Mouse (Mus musculus): Measurements from ENCODE around the gene Nav1.

DNA sequence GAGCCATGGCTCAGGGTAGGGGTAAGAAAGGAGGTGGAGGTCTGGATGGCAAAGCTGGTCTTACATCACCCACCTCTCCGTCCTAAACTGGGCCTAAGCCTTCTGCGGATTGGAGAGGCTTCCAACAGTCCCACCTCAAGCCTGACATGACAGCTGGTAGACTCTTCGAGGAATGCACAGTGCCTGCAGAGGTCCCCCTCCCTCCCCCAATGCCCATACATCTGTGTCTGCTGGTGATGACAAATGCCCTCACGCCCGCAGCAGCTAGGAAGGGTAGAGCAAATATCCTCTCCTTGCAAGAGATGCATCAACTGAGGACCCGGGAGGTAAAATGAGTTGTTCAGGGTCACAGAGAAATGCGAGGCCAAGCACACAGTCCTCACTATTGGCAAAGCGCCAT, 39.0 kb downstream of the Nav1 start:
- TF ChIP-seq CTCF (IDR thresholded peaks at IDR 0.05; ENCODE audit: insufficient read depth, low read depth, low read length) = no peak
- no peak for TF ChIP-seq POLR2A (IDR thresholded peaks at IDR 0.05; ENCODE audit: insufficient read depth, low read depth, low read length)
